Mouse (Mus musculus) brain, embryonic 14.5 days (tissue): ENCODE measurements at regions not wholly inside any gene's neighbourhood (a gene's known extent, or its start where the extent isn't known, plus 50 kb on each side); places are given as distances from the start of the nearest gene placed in this dataset.

Source experiments
- DNase-seq: peaks from one replicate; pipeline ENCODE4 v3.0.0-alpha.2; 2011; ENCODE audit warnings: low read depth
- CTCF ChIP-seq: fragments of 200-500 bp; IDR thresholded peaks from 2 replicates; pipeline ENCODE4 v1.5.1; 2012; ENCODE audit warnings: inconsistent platforms, mild to moderate bottlenecking, moderate library complexity, borderline replicate concordance; ENCODE audit not compliant: insufficient read depth, insufficient read length; ENCODE audit errors: extremely low read depth
- POLR2A ChIP-seq: fragments of 200-500 bp; IDR thresholded peaks from 2 replicates; pipeline ENCODE4 v1.6.1; 2012; ENCODE audit warnings: mild to moderate bottlenecking, inconsistent platforms, borderline replicate concordance; ENCODE audit not compliant: poor library complexity, insufficient read depth, insufficient read length, severe bottlenecking; ENCODE audit errors: extremely low read depth

GRCm38 (mm10) chr6:36313586-36313985, 74.3 kb upstream of the Chrm2 start:
- TF ChIP-seq CTCF (no peak), POLR2A (no peak)
- peak; percentile 50 for DNase-seq
